Mouse (Mus musculus) limb, embryonic 11.5 days (tissue): ENCODE measurements around the gene Bex2. TPM values are rescaled to one million over a fixed set of nuclear protein-coding genes. Genes with fewer than 3 reads are reported as not detected.

Source experiments
- polyA plus RNA-seq: library from polyadenylated mRNA; unstranded; fragments of >200 nt; fragmentation: Nextera tagmentation; extraction: Ambion mirVana; gene quantifications from 2 replicates; pipeline ENCODE4 v1.2.1, GENCODE M21; 2014

Bex2 gene
- polyA plus RNA-seq, 1 experiment from 2014 or later, result 252 TPM

Other genes starting within 250 kb of the Bex2 start
- gene Gprasp2, start 229.2 kb downstream of the Bex2 start, polyA plus RNA-seq, result 31.6 and 36.1 TPM in 2 replicates
- gene Arxes2, start 74.4 kb downstream of the Bex2 start, polyA plus RNA-seq, result 101 and 102 TPM in 2 replicates
- gene Arxes1, start 34.9 kb downstream of the Bex2 start, polyA plus RNA-seq, result 47.7 and 52.3 TPM in 2 replicates
- gene Nxf3, start 17.0 kb upstream of the Bex2 start, polyA plus RNA-seq, result 0.07 and 0.09 TPM in 2 replicates
- 74.2 and 81.7 TPM in 2 replicates for gene Bex4, start 70.8 kb upstream of the Bex2 start, polyA plus RNA-seq
- 225 and 230 TPM in 2 replicates for gene Tceal8, start 104.1 kb upstream of the Bex2 start, polyA plus RNA-seq
- gene Tceal5, start 135.6 kb upstream of the Bex2 start, polyA plus RNA-seq, result 1.8 and 1.9 TPM in 2 replicates
- gene Tceal7, start 146.5 kb upstream of the Bex2 start, polyA plus RNA-seq, result 1.2 and 1.8 TPM in 2 replicates
- 88.1 and 98.7 TPM in 2 replicates for gene Bex1, start 147.3 kb upstream of the Bex2 start, polyA plus RNA-seq
- gene Tceal9, start 176.8 kb upstream of the Bex2 start, polyA plus RNA-seq, result 714 and 733 TPM in 2 replicates
- 681 and 702 TPM in 2 replicates for gene Bex3, start 202.0 kb upstream of the Bex2 start, polyA plus RNA-seq